Mouse (Mus musculus) midbrain, embryonic 10.5 days (tissue): Measurements from ENCODE around the gene Polr2l. TPM values are rescaled to one million over a fixed set of nuclear protein-coding genes. Genes with fewer than 3 reads are reported as not detected.

Source experiments
- DNase-seq: peaks from one replicate; pipeline ENCODE4 v3.0.0-alpha.2; 2017; ENCODE audit warnings: low spot score
- H3K27ac ChIP-seq: fragments of 300-500 bp; sonication (generic); replicated peaks from 2 replicates; pipeline ENCODE4 v1.5.1; 2016; ENCODE audit warnings: mild to moderate bottlenecking
- H3K27me3 ChIP-seq: fragments of 300-500 bp; sonication (generic); 2 replicates; pipeline ENCODE4 v1.6.1; 2016; ENCODE audit warnings: low read depth, mild to moderate bottlenecking; ENCODE audit not compliant: poor library complexity, severe bottlenecking
- H3K36me3 ChIP-seq: fragments of 300-500 bp; sonication (generic); 2 replicates; pipeline ENCODE4 v1.6.1; 2016; ENCODE audit warnings: mild to moderate bottlenecking, moderate library complexity
- H3K4me1 ChIP-seq: fragments of 300-500 bp; sonication (generic); 2 replicates; pipeline ENCODE4 v1.6.1; 2016
- H3K4me3 ChIP-seq: fragments of 300-500 bp; sonication (generic); 2 replicates; pipeline ENCODE4 v1.5.1; 2016; ENCODE audit warnings: mild to moderate bottlenecking, moderate library complexity
- H3K9me3 ChIP-seq: fragments of 300-500 bp; sonication (generic); replicated peaks from 2 replicates; pipeline ENCODE4 v1.6.1; 2016; ENCODE audit warnings: mild to moderate bottlenecking
- WGBS: fragments of 180-500 bp; shearing (Covaris S2); methylation state at CpG from one replicate; pipeline ENCODE4 v1.1.7; 2016; 5-methylcytosine and 5-hydroxymethylcytosine counted together
- polyA plus RNA-seq: library from polyadenylated mRNA; unstranded; fragments of >200 nt; fragmentation: Nextera tagmentation; extraction: Ambion mirVana; gene quantifications from 2 replicates; pipeline ENCODE4 v1.2.1, GENCODE M21; 2016

Gene Polr2l
- polyA plus RNA-seq, 1 experiment from 2014 or later: 85.0 TPM

DNA sequence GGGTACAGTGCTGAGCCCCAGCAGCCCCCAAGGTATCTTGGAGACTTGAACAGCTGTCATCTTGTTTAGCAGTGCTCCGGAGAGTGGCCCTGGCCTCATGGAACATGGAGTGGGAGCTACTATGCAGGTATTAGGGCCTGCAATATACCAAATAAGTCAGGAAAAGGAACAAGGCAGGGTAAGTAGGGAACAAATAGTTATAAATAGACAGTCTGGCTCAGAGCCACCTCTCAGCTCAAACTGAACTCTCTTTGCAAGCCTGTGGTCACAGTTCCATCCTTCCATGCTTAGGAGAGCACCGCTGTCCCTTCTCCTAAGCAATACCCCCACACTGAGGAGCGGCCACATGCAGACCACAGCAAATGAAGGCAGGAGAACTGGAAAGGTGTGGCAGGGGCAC, 22.7 kb upstream of the Polr2l start:
- H3K4me1 ChIP-seq: no peaks in the 10 kb centered on the region
- no peak overlapping the region for H3K27ac ChIP-seq
- no peak for DNase-seq
- H3K4me3 ChIP-seq: no peak overlapping the region
- no peaks in the 10 kb centered on the region for H3K27me3 ChIP-seq
- 95% methylated on average over 3 of the region's 3 CpGs for WGBS
- H3K9me3 ChIP-seq: no peaks in the 10 kb centered on the region
- peaks cover 40% of the 10 kb centered on the region for H3K36me3 ChIP-seq

DNA sequence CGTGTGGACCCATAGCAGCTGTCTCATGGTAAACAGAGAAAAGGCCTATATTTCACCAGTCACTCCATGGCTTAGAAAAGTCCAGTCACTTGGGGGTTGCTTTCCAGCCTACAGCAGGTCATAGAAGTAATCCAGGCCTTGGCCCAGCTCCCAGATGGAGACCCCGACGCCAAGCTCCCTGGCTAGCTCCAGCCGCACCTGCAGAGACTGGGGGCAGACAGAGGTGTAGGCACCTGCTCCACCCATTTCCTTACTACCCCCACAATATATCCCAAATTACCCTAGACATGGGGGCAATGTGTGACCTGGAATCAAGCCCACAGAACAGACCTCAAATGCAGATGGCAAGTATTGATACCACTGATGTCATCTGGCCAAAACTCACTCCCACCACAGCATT, 21.0 kb upstream of the Polr2l start:
- no peak for DNase-seq
- Histone ChIP-seq H3K27me3 (no peaks in the 10 kb centered on the region), H3K36me3 (peaks cover 53% of the 10 kb centered on the region), H3K27ac (no peak overlapping the region), H3K4me3 (no peak overlapping the region), H3K4me1 (no peaks in the 10 kb centered on the region), H3K9me3 (no peaks in the 10 kb centered on the region)
- 89% methylated on average over 4 of the region's 4 CpGs for WGBS

DNA sequence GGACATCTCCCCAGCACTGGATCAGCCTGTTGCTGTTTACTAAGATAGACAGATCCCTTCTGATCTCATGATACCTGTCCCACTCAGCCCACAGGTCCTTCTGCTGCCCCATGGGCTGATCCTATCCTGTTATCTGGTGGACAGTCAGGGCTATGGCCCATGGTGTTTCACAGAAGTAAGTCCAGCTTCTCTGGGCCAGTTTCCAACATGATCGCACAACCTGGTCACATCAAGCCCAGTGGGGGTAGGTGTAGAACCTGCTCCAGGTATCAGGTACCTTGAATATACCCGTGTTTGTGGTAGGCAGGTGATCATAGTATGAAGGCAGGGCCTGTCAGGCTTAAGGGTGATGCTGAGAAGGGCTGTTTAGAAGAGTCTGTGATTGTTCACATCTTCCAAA, 20.4 kb upstream of the Polr2l start:
- Histone ChIP-seq H3K27ac (no peak overlapping the region), H3K4me3 (no peak overlapping the region), H3K4me1 (no peaks in the 10 kb centered on the region), H3K9me3 (no peaks in the 10 kb centered on the region), H3K36me3 (peaks cover 53% of the 10 kb centered on the region), H3K27me3 (no peaks in the 10 kb centered on the region)
- 81% methylated on average over 2 of the region's 2 CpGs for WGBS
- no peak for DNase-seq

GRCm38 (mm10) chr7:141493729-141494128, 18.8 kb upstream of the Polr2l start:
- no peak overlapping the region for H3K4me3 ChIP-seq
- H3K4me1 ChIP-seq: no peaks in the 10 kb centered on the region
- no peaks in the 10 kb centered on the region for H3K9me3 ChIP-seq
- no peak for DNase-seq
- no peaks in the 10 kb centered on the region for H3K27me3 ChIP-seq
- H3K36me3 ChIP-seq: peaks cover 40% of the 10 kb centered on the region
- WGBS: 83% methylated on average over 1 of the region's 1 CpGs
- H3K27ac ChIP-seq: no peak overlapping the region

GRCm38 (mm10) chr7:141492738-141493137, 17.8 kb upstream of the Polr2l start:
- Histone ChIP-seq H3K4me3 (no peak overlapping the region), H3K4me1 (no peaks in the 10 kb centered on the region), H3K27ac (no peak overlapping the region), H3K36me3 (peaks cover 39% of the 10 kb centered on the region), H3K27me3 (no peaks in the 10 kb centered on the region), H3K9me3 (no peaks in the 10 kb centered on the region)
- 88% methylated on average over 5 of the region's 5 CpGs for WGBS
- DNase-seq: no peak

DNA sequence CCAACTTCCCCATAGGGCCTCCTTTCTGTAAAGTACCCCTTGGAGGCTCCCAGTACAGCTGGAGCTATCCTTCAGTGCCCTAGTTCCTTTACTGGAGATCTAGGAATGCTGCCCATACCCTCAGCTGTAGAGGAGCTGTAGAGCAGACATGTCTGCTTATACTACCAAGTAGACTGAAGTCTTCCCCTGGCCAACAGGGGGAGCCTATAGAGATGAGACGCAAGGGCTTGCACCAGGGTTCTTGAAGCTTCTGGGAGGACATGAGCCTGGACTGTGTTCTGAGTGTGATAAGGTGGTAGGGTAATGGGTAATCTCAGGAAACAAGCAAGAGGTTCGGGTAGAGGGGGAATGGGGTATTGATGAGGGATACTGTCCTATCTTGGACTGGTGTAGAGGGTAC, 16.2 kb upstream of the Polr2l start:
- 89% methylated on average over 2 of the region's 2 CpGs for WGBS
- H3K4me3 ChIP-seq: no peak overlapping the region
- no peaks in the 10 kb centered on the region for H3K27me3 ChIP-seq
- no peaks in the 10 kb centered on the region for H3K9me3 ChIP-seq
- no peaks in the 10 kb centered on the region for H3K4me1 ChIP-seq
- peaks cover 38% of the 10 kb centered on the region for H3K36me3 ChIP-seq
- no peak overlapping the region for H3K27ac ChIP-seq
- DNase-seq: no peak

GRCm38 (mm10) chr7:141487141-141487540, 12.2 kb upstream of the Polr2l start:
- 89% methylated on average over 7 of the region's 7 CpGs for WGBS
- Histone ChIP-seq H3K27ac (no peak overlapping the region), H3K9me3 (no peaks in the 10 kb centered on the region), H3K36me3 (peaks cover 10% of the 10 kb centered on the region), H3K4me3 (no peak overlapping the region), H3K4me1 (peaks cover 12% of the 10 kb centered on the region), H3K27me3 (peaks cover 24% of the 10 kb centered on the region)
- DNase-seq: no peak

DNA sequence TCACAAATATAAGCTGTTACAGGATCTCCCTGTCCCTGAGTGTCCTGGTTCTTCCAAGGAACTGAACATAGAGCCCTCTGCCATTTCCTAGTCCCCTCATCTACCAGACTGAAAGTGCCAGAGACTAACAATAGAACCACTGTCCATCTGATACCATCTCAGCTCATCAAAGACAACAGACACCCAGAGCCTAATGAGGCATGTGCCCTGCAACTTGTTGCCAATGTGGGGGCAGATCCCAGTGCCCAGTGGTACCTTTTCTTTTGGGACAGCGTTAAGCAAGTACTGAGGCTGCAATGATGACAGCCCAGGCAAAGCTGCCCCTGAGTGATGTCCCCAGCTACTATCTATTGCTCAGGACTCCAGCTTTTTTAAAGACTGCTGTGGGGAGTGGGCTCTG, 11.3 kb upstream of the Polr2l start:
- Histone ChIP-seq H3K9me3 (no peaks in the 10 kb centered on the region), H3K4me1 (peaks cover 21% of the 10 kb centered on the region), H3K36me3 (peaks cover 2% of the 10 kb centered on the region; the same call in 1 of the 2 replicates), H3K4me3 (no peak overlapping the region), H3K27ac (no peak overlapping the region), H3K27me3 (peaks cover 33% of the 10 kb centered on the region)
- no peak for DNase-seq
- WGBS: 97% methylated on average over 1 of the region's 1 CpGs

- Histone ChIP-seq H3K4me1 (peaks cover 27% of the 10 kb centered on the region), H3K9me3 (no peaks in the 10 kb centered on the region), H3K27ac (no peak overlapping the region), H3K27me3 (peaks cover 38% of the 10 kb centered on the region), H3K36me3 (no peaks in the 10 kb centered on the region), H3K4me3 (no peak overlapping the region)
- no peak for DNase-seq
- 94% methylated on average over 2 of the region's 2 CpGs for WGBS
These were observed 10.7 kb upstream of the Polr2l start for GRCm38 (mm10) chr7:141485606-141486005.

- Histone ChIP-seq H3K4me3 (no peak overlapping the region), H3K27ac (no peak overlapping the region), H3K4me1 (peaks cover 29% of the 10 kb centered on the region), H3K9me3 (no peaks in the 10 kb centered on the region), H3K36me3 (no peaks in the 10 kb centered on the region), H3K27me3 (peaks cover 38% of the 10 kb centered on the region)
- 66% methylated on average over 2 of the region's 2 CpGs for WGBS
- no peak for DNase-seq
These were observed 10.3 kb upstream of the Polr2l start for GRCm38 (mm10) chr7:141485186-141485585.

GRCm38 (mm10) chr7:141484186-141485120, 9.5 kb upstream of the Polr2l start:
- DNase-seq: no peak
- WGBS: 80% methylated on average over 5 of the region's 5 CpGs

GRCm38 (mm10) chr7:141483114-141483653, 8.3 kb upstream of the Polr2l start:
- H3K27me3 ChIP-seq: peaks cover 40% of the 10 kb centered on the region
- no peak overlapping the region for H3K27ac ChIP-seq
- H3K4me3 ChIP-seq: peak overlapping the region; percentile 74; the same call in 1 of the 2 replicates
- H3K4me1 ChIP-seq: peaks cover 30% of the 10 kb centered on the region
- no peaks in the 10 kb centered on the region for H3K36me3 ChIP-seq
- no peaks in the 10 kb centered on the region for H3K9me3 ChIP-seq
- 78% methylated on average over 6 of the region's 6 CpGs for WGBS
- DNase-seq: no peak

More at GRCm38 (mm10) chr7:141484186-141485120, 9.5 kb upstream of the Polr2l start:
- no peaks in the 10 kb centered on the region for H3K36me3 ChIP-seq
- H3K4me3 ChIP-seq: no peak overlapping the region
- no peaks in the 10 kb centered on the region for H3K9me3 ChIP-seq
- peaks cover 29% of the 10 kb centered on the region for H3K4me1 ChIP-seq
- H3K27me3 ChIP-seq: peaks cover 38% of the 10 kb centered on the region
- H3K27ac ChIP-seq: no peak overlapping the region

DNA sequence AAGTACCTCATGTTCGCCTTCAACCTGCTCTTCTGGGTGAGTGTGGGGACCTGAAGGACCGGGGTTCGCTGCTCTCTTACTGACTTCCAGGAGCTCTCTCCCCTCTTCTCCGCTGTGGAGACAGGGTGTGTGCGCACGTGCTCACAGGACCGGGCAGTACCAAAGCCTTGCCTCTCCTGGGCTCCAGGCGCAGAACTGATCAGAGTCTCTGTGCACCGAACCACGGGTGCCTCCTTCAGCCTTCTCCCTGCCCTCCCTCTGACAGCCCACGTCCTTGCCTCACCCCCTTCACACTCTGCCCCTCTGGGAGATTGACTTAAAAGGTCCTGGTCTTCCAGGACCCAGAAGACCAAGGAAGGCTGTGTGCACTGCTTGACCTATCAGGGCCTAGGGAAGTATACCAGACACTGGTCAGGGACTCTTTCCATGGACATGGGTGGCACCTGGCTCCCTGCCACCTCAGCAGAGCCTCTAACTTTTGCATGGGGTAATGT, 7.6 kb upstream of the Polr2l start:
- 5% methylated on average over 11 of the region's 11 CpGs for WGBS
- no peaks in the 10 kb centered on the region for H3K9me3 ChIP-seq
- peak overlapping the region; percentile 79 for H3K27ac ChIP-seq
- DNase-seq: no peak
- H3K36me3 ChIP-seq: no peaks in the 10 kb centered on the region
- peak overlapping the region; percentile 74 for H3K4me3 ChIP-seq
- H3K27me3 ChIP-seq: peaks cover 46% of the 10 kb centered on the region
- H3K4me1 ChIP-seq: peaks cover 35% of the 10 kb centered on the region
